Mouse (Mus musculus) hindlimb bud, embryonic 11.5 days (tissue): ENCODE measurements around the gene Pdzk1.

ENCODE experiments used
- DNase-seq: peaks from one replicate; pipeline ENCODE4 v3.0.0-alpha.2; 2012; ENCODE audit warnings: low read depth, low spot score; ENCODE audit errors: extremely low spot score

The Pdzk1 gene

DNA sequence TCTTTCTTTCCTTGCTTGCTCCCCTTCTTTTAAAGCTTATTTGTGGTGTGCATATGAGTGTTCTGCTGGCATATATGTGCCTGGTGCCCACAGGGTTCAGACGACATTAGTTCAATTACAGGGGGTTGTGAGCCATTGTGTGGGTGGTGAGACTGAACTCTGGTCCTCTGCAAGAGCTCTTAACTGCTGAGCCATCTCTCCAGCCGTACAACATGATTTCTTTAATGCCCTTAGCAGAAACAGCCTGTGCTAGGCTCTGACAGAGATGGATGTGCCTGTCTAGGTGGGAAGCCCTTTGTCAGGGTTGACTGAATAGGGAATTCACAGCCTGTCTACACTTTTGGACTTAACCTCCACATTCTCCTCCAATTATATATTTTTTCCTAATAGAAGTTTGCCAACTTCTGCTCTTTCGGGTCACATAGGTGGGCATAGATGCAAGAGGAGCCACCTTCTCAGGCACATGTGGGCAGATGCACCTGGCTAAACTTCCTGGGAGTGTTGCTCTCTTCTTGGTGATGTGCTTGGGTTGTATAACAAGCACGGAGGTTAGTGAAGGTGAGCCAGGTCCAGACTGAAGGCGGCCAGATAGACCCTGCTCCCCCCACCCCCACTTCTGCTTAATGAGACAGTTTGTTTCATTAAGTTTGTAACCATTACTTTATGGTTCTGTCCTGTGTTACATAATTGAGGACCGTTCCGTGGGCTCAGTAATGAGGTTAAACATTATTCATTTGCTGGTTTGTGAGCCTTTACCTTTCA is 5.7 kb downstream of the Pdzk1 start:
- DNase-seq, result no peak

DNA sequence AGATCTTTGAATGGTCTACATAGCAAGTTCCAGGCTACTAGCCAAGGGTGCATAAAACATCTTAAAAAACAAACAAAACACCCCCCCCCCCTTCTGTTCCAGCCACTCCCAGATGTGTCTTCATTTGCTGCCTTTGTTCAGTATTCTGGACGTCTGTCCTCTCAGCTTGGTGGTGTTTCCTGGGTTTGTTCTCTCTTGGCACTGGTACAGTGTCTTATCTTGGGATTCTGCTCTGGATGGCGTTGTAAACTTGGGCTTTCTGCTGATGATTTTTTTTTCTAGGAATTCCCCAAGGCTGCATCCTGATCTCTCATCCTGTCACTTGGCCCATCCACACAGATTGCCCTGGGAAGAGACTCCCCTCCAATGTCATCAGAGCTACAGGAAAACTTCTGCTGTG is 7.3 kb downstream of the Pdzk1 start:
- DNase-seq, result no peak

DNA sequence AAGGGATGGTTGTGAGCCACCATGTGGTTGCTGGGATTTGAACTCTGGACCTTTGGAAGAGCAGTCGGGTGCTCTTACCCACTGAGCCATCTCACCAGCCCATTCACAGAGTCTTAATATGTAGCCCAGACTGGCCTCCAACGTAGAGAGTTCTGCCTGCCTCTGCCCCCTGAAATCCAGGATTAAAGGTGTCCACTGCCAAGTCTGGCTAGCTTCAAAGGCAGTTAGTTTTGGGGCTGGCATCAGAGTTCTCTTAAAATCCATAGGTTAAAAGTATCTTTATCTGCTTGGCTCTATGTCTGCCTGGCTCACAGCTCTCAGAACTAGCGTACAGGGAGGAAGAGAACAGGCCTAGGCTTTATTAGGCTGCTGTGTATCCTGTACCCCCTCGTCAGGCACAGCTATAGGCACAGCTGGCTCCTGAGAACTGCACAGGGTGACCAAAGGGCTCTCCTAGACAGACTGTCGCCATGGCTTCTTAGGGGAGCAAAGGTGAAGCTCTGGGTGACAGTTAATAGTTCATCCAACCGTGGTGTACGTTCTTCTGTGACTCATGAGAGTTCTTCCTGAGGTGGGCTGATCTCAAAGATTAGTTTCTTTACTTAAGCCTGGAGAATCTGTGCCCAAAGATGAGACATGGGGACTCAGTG is 10.0 kb downstream of the Pdzk1 start:
- no peak for DNase-seq

DNA sequence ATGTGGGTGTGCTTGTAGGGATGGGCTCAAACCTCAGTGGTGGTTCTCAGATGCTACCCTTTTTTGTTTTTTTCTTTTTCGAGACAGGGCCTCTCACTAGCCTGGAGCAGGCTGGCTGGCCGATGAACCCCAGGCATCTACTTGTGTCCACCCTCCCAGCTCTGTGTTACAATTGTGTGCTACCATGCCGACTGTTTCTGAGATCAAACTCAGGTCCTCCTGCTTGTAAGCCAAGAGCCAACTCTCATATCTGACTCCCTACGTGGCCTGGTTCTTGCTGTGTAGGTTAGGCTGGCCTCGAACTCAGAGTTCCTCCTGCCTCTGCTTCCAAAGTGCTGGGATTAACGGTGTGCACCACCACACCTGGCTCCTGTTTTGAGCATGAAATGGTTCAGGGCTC is 16.1 kb downstream of the Pdzk1 start:
- no peak for DNase-seq

DNA sequence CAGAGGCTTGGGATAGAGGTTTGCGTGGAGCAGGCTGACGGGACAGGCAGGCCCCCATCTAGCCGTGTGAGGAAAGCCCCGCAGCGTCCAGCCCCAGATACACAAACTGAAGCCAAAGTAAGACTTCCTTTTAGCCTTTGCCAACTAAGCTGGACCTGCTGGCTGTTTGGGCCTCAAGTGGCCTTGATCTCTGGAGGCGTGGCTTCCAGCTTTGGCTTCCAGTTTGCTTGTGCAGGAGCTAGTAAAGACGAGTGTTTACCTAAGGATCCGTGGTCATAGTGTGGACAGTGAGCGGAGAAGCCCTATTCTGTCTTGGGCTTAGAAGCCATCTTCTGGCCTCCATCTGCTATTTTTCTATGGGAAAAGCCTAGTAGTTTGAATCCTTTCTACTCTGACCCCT is 16.7 kb downstream of the Pdzk1 start:
- DNase-seq, result no peak

DNA sequence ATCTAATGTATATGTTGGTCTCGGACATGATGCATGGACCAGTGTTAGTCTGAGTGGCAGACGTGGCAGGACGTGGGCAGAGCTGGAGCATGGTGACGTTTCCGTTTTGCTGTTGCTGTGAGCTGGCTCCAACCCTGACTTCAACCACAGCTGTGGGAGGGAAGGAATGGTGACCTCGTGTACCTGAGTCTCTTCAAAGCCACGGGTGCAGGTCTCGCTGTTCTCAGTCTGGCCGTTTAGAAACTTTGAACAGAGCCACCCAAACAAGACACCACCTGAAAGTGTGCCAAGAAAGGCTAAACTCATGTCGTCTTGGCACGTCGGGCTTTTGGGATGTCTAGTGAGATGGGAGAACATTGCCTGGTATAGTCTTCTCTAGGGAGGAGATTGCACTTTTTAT is 17.9 kb downstream of the Pdzk1 start:
- DNase-seq, result no peak

DNA sequence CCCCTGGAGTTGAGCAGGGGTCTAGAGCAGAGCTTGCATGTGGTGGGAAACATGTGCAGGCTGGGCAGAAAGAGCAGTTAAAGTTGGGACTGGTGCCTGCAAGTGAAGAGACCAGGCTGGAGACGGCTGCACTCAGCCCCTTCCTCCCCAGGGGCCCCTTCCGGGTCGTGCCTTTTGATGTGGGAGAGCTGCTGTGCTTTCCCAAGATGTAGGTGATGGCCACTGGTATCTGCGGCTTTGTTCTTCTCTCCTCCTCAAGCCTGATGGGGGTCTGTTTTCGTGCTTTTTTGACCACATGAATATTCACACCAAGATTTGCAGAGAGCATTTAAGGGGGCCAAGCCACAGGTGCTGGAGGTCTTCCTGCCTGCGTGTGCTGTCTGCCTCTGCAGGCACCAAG is 18.6 kb downstream of the Pdzk1 start:
- DNase-seq, result no peak

DNA sequence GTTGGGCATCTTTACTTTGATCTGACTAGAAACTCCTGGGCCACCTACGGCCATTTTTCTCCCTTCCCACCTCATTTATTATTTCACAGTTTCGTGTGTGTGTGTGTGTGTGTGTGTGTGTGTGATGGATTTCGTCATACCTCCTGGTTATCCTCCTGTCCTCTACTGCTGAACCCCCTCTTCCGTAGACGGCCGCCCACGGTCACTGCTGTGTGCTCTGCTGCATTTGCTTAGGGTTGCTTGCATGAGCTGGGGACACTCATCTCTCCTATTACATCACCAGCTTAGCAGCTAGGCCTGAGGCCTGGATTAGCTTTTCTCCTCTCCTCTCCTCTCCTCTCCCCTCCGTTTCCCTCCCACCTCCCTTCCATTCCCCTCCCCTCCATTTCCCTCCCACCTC is 19.4 kb downstream of the Pdzk1 start:
- DNase-seq, result no peak

DNA sequence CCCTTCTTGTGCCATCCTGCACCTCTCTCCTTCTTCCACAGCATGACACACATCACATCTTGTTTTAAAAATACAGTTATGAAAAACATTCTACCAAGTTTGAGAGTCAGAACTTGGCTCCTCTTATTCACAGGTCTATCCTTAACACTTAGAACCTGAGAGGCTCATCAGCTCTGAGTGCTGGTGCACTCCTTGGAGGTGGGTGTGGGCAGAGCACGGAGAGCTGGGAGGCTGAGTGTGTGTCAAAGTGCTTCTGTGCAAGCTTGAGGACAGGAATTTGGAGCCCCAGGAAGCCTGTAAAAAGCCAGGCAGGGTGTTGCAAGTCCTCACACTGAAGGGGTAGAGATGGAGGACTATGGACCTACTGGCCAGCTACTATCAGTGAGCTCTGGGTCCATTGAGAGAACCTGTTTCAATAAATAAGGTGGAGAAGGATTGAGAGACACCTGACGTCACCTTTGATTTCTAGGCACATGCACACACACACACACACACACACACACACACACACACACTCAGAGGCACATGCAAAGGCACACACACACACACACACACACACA is 20.2 kb downstream of the Pdzk1 start:
- no peak for DNase-seq

DNA sequence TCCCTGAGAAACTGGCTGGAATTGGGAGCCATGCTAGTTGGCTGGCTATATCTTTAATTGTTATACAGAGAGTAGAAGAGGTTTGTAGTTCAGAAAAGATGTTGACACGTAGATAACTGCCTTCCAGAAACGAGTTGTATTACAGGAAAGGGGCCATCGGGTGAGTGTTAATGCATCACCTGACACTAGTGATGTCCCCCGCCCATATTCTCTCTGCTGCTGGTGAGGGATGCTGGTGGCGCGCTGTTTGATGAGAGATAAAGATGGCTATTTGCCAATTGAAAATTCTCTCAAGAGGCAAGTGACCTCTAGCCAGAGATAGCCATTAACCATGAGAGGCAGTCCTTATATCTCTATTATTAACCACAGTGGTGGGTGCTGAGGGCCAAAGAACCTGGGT is 23.5 kb downstream of the Pdzk1 start:
- DNase-seq, result no peak

DNA sequence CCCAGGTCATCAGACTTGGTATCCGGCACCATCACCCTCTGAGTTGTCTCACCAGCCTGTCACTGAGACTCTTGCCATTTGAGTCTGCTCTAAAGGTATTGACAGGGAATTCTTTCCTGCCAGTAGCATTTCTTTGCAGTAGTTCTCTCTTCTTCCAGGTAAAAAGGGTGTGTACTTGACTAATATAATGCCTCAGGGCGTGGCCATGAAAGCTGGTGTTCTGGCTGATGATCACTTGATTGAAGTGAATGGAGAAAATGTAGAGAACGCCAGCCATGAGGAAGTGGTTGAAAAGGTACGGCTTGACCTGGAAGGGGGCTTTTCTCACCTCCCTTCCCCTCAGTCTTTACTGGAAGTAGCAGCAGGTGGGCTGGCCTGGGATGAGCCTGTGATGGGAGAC is 25.3 kb downstream of the Pdzk1 start:
- no peak for DNase-seq

DNA sequence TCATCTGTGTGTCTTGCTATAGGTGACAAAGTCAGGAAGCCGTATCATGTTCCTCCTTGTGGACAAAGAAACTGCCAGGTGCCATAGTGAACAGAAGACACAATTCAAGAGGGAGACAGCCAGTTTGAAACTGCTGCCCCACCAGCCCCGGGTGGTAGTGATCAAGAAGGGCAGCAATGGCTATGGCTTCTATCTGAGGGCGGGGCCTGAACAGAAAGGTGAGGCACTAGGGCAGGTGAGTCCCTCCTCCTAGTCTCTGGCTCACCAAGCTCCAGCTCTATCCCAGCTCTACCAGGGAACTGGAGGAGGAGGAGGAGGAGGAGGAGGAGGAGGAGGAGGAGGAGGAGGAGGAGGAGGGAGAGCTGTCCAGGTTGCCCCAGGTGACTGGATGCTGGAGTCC is 26.7 kb downstream of the Pdzk1 start:
- no peak for DNase-seq

DNA sequence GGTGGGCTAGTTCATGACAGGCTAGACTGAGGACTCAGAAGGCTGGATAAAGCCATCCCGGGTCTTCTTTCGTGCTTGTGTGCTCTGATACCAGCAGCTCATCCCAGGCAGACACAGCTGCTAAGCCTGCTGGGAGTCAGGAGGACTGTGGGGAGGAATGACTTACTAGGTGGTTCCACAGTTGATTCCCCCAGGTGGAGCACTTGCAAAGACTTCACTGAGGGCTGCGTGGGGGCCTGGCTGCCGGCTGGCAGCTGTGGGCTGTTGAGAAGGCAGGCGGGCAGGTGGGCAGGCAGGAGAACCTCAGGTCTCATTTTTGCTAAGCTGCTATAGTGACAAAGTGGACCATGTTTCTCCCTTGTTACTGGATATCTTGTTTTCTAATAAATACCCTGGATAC is 31.4 kb downstream of the Pdzk1 start:
- DNase-seq, result no peak

DNA sequence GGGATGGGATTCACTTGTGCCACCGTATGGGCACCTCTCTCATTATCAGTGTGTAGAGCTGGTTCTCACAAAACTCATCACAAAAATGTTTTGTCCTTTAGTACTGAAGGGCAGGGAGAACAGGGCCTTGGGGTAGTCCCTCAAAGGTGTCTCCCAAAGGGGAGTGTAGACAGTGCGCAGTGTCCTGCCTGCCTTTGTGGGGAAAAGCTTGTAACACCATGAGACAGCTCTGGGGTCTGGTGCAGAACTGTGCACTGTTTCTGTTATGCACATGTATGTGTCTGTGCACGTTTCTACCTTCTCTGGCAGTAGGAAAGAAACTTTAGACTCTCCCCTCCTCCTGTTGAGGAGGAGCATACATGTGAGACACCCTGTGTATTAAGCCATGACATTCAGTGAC is 38.8 kb downstream of the Pdzk1 start:
- DNase-seq, result no peak

DNA sequence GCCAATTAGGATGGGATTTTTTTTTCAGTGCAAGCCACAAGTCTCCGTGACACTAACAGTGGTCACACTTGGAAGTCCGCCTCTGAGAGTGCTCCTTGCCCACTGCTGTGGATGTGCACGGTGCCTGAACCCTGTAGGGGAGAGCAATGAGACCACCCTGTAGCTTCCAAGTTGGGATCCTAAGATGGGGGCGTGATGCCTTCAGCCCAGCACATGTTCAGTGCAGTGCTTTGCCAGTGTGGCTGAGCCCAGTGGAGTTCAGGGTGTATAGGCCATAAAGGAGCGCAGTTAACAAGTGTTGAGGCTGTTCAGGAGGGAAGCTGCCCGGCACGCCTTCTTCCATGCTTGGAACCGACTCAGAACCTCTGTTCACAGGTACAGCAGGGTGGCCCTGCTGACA is 39.5 kb downstream of the Pdzk1 start:
- DNase-seq, result no peak

DNA sequence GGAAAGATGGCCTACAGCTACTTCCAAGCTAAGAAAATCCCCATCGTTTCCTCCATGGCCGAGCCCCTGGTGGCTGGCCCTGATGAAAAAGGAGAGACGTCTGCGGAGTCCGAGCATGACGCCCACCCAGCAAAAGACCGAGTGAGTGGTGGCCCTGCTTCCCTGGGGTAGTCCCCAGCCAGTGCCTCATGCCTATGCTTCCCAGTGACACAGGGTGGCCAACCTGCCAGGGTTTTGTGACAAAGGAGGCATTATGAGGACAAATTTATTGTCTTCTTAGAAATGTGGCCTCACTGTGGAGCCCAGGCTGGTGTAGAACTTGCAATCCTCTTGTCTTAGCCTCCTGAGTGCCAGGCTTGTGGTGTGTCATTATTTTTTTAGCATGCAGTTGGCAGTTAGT is 40.0 kb downstream of the Pdzk1 start:
- no peak for DNase-seq

DNA sequence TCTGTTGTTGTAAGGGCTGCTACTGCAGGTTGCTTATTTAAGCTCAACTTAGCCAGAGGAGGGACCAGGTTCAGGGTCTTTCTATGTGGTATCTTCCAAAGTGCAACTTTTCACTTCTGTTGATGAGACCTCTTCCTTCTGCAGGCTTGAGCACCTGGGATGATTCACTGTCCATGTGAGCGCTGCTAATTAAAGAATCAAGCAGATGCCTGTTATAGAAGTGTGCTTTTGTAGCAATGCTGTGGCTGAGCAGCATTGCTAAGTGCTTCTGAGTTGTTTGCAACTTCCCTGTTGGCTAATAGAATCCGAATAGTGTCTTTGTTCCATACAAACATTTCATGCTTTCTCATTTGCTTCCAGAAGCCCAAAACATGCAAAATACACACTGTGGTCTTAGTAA is 41.2 kb downstream of the Pdzk1 start:
- DNase-seq, result no peak

DNA sequence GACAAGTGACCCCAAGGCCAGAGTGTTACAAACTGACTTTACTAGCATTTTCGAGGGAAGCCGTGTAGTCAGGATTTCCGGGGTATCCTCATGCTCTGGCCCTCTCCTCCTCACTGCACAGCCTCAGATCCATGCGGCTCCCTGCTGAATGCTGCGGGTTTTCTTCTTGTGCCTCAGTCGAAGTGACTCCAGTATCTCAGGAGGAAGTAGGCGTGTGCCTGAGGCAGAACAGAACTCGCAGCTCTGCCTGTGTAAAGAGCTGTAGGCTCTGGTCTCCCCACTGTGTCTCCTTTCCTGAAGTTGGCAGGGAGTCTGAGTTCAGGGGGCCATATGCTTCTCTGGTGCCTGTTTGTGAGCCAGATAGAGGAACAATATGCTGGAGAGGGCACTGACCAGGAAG is 42.0 kb downstream of the Pdzk1 start:
- DNase-seq, result no peak

DNA sequence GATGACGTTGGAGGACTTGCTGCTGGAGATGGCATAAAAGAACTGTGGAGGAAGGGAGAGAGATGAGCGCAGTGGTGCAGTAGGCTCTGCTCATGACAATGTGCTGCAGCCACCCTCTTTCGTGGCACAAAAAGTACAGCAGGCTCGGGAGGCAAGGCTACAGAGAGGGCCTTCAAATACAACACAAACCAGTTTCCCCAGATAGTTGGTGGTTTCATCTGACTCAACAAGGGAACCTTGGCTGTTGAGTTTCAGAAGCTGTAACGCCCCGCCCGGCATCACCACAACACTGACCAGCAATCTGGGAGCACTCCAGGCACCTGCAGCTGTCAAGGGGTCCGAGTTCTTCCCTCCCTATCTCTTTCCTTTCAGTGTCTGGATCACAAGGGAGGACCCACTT is 43.4 kb downstream of the Pdzk1 start:
- DNase-seq, result no peak

DNA sequence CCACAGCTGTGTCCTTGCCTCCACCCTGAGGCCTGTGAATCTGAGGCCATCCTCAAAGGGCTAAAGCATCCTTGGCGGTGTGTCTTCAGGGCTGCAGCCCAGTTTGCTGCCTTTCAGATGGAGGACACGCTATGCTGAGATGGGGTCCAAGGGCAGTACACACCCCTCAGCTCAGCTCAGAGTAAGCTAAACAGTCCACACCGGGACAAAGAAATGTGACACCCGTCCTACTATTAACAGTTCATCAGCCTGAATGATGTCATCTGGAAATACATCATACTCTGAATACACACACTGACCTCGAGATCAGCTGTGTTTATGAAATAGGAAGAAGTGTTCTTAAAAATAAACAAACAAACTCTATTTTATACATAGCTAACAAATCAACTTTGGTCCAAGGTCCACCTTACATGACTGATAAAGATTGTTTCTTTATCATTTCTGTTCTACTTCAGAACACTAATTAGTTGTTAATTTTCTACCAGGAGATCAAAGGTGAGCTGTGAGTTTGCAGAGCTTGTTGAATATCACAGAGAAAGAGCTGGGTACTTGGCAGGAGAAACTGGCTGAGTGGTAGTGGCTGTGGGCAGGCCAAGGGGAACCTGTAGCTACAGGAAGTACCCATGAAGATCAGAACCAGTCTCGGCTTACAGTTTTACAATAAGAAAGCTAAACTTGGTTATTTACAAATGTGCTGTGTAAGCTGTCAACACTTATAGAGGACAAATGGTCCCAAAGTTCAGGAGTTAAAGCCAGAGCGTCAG is 45.9 kb downstream of the Pdzk1 start:
- DNase-seq, result no peak

DNA sequence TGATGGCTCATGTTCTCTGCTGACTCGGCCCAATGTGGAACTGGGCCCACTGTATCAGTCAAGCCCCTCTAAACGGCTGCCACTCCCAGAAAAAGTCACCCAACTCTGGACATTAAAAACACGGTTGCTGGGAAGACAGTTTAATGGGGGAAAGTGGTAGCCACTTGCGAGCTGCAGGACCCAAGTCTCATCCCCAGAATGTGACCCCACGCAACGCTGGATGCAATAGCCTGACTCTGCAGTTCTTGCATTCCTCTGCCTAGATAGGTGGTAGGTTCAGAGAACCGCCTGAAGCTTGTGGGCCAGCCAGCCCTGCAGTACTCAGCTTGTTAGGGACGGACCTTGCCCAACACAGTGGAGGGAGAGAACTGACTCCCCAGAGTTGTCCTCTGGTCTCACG is 50.5 kb downstream of the Pdzk1 start:
- DNase-seq, result no peak

DNA sequence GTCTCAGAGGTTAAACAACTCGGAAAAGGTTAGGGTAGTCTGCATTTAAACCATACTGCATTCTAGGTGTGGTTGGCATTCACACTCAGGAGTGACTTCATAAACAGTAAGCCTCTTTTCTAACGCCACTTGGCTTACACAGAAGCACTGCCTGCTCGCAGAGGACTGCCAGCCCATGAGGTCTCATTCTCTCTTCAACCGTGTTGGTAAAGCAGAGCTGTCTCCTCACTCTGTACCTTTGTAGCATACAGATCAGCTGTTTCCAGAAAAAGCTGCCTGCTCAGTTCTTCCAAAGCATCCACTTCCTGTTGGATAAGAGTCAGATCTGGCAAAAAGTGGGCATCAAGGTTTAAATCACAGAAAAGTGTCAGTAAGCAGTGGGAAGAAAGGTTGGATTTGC is 51.3 kb downstream of the Pdzk1 start:
- DNase-seq, result no peak
